Mouse (Mus musculus) yolk sac, embryonic 10.5 days (tissue): ENCODE measurements at regions not wholly inside any gene's neighbourhood (a gene's known extent, or its start where the extent isn't known, plus 50 kb on each side); places are given as distances from the start of the nearest gene placed in this dataset.

Experiments used
- DNase-seq: peaks from one replicate; pipeline ENCODE4 v3.0.0-alpha.2; 2017; ENCODE audit warnings: low spot score

DNA sequence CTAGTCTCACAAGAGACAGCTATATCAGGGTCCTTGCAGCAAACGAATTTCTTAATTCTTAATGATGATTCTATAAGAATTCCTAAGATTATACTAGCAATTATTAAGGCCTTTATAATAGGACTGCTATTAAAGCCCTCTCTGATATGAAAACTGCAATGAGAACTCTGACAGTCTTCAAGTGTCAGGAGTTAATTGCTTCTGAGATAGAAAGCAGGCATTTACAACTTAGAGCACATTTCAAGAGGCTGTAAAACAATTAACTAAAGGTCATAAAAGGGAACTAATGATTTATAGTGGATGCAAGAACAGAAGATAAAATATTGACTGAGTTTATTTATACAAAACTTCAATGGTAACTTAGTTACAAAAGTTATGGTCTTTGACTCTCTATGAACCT lies 84.9 kb upstream of the Phlpp1 start:
- DNase-seq = no peak

- no peak for DNase-seq
Observed at GRCm38 (mm10) chr1:106092909-106093557, 78.5 kb upstream of the Phlpp1 start.

DNA sequence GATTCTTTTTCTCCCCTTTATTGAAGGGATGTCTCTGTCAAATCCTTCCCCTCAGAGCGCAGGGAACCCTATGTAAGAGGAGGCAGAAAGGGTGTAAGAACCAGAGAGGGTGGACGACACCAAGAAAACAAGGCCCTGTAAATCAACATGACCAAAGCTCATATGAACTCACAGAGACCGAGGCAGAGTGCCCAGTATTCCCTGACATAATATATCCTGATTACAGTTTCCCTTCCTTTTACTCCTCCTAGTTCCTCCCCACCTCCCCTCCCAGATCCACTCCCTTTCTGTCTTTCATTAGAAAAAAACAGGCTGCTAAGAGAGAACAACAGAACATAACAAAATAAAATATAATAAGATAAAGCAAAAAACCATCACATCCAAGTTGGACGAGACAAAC lies 77.7 kb upstream of the Phlpp1 start:
- no peak for DNase-seq

GRCm38 (mm10) chr1:106096324-106096723 lies 75.2 kb upstream of the Phlpp1 start:
- no peak for DNase-seq

GRCm38 (mm10) chr1:106097177-106097576 lies 74.4 kb upstream of the Phlpp1 start:
- no peak for DNase-seq

DNA sequence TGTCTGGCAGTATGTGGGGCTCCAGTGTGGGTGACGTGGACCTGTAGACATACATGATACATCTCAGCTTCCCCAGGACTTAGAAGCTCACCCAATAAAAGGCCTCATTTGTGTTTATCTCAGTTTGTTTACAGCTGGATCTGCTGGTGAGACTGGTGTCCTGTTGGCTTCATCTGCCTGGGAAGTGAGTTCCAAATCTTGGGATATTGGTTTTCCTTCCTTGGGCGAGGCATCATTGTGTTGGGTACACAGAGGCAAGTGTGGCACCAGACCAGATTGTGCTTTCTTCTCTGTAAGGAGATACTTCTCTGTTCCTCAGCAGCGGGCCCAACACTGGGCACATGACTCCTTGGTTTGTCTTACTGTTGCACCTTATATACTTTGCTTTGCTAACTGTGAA lies 70.9 kb upstream of the Phlpp1 start:
- DNase-seq = no peak

DNA sequence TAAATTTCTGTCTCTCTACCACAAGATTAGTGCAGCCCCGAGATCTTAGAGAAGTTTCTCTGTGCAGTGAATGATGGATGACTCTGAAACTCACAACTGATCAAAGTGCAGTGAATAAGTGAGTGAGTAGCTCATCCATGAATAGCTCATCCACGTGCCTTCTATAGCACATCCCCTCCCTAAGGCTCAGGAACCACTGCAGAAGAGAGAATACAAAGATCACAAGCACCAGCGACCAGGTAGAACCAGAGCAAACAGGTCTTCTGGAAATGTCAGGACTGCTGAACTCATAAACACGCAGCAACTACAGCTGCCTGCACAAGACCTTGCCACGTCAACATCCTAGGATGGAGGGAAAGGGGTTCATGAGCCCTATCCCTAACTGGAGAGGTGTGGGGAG lies 69.0 kb upstream of the Phlpp1 start:
- peak; percentile 52 for DNase-seq

- DNase-seq = no peak
Observed at GRCm38 (mm10) chr1:106109081-106109480, 62.5 kb upstream of the Phlpp1 start.
